Mouse (Mus musculus): Measurements from ENCODE around the gene Slc7a14. TPM values are rescaled to one million over a fixed set of nuclear protein-coding genes. Genes with fewer than 3 reads are reported as not detected.

Gene Slc7a14
- total RNA-seq, 2 experiments from 2014 or later: 0.07 TPM; not detected in 1

- no peak for ATAC-seq (replicated peaks; ENCODE audit: poor library complexity)
Observed at GRCm38 (mm10) chr3:31212205-31213038, 97.8 kb downstream of the Slc7a14 start.

GRCm38 (mm10) chr3:31209001-31209400, 101.2 kb downstream of the Slc7a14 start:
- ATAC-seq (replicated peaks; ENCODE audit: poor library complexity): no peak

- no peak for ATAC-seq (replicated peaks; ENCODE audit: poor library complexity)
Observed at GRCm38 (mm10) chr3:31208458-31208994, 101.7 kb downstream of the Slc7a14 start.

GRCm38 (mm10) chr3:31208046-31208445, 102.1 kb downstream of the Slc7a14 start:
- no peak for ATAC-seq (replicated peaks; ENCODE audit: poor library complexity)

GRCm38 (mm10) chr3:31205167-31205566, 105.0 kb downstream of the Slc7a14 start:
- ATAC-seq (replicated peaks; ENCODE audit: poor library complexity): no peak

GRCm38 (mm10) chr3:31203947-31204346, 106.2 kb downstream of the Slc7a14 start:
- no peak for ATAC-seq (replicated peaks; ENCODE audit: poor library complexity)

- ATAC-seq (replicated peaks; ENCODE audit: poor library complexity): no peak
Observed at GRCm38 (mm10) chr3:31199162-31199877, 110.9 kb downstream of the Slc7a14 start.

GRCm38 (mm10) chr3:31191402-31191801, 118.8 kb downstream of the Slc7a14 start:
- no peak for ATAC-seq (replicated peaks; ENCODE audit: poor library complexity)

- ATAC-seq (replicated peaks; ENCODE audit: poor library complexity): no peak
Observed at GRCm38 (mm10) chr3:31190342-31190741, 119.8 kb downstream of the Slc7a14 start.

- no peak for ATAC-seq (replicated peaks; ENCODE audit: poor library complexity)
Observed at GRCm38 (mm10) chr3:31166365-31166871, 143.8 kb downstream of the Slc7a14 start.

GRCm38 (mm10) chr3:31165803-31166202, 144.4 kb downstream of the Slc7a14 start:
- ATAC-seq (replicated peaks; ENCODE audit: poor library complexity): no peak

- no peak for ATAC-seq (replicated peaks; ENCODE audit: poor library complexity)
Observed at GRCm38 (mm10) chr3:31162860-31163259, 147.3 kb downstream of the Slc7a14 start.

- no peak for ATAC-seq (replicated peaks; ENCODE audit: poor library complexity)
Observed at GRCm38 (mm10) chr3:31161336-31161735, 148.8 kb downstream of the Slc7a14 start.

- ATAC-seq (replicated peaks; ENCODE audit: poor library complexity): no peak
Observed at GRCm38 (mm10) chr3:31160046-31160445, 150.1 kb downstream of the Slc7a14 start.

- no peak for ATAC-seq (replicated peaks; ENCODE audit: poor library complexity)
Observed at GRCm38 (mm10) chr3:31157776-31158175, 152.4 kb downstream of the Slc7a14 start.

GRCm38 (mm10) chr3:31156126-31156525, 154.1 kb downstream of the Slc7a14 start:
- ATAC-seq (replicated peaks; ENCODE audit: poor library complexity): no peak

Other genes starting within 250 kb of the Slc7a14 start
- gene Skil, start 215.3 kb downstream of the Slc7a14 start, total RNA-seq (2015): 5.9 and 6.7 TPM in 2 replicates
- 13.2 and 15.9 TPM in 2 replicates for gene Skil, start 215.3 kb downstream of the Slc7a14 start, total RNA-seq (2017)
- not detected in 2 replicates for gene Cldn11, start 160.5 kb downstream of the Slc7a14 start, total RNA-seq (2015)
- not detected in 2 replicates for gene Cldn11, start 160.5 kb downstream of the Slc7a14 start, total RNA-seq (2017)

All from megakaryocyte progenitor cell, adult 5-6 weeks (primary cell).